Mouse (Mus musculus) limb, embryonic 10.5 days (tissue): Measurements from ENCODE around the gene Med23. TPM values are rescaled to one million over a fixed set of nuclear protein-coding genes. Genes with fewer than 3 reads are reported as not detected.

Experiments
- DNase-seq: peaks from one replicate; pipeline ENCODE4 v3.0.0-alpha.2; 2017; ENCODE audit warnings: low spot score
- H3K27ac ChIP-seq: fragments of 300-500 bp; sonication (generic); 2 replicates; pipeline ENCODE4 v1.5.1; 2016; ENCODE audit warnings: mild to moderate bottlenecking
- H3K27me3 ChIP-seq: fragments of 300-500 bp; sonication (generic); 2 replicates; pipeline ENCODE4 v1.6.1; 2016; ENCODE audit warnings: low read depth, mild to moderate bottlenecking; ENCODE audit not compliant: poor library complexity, severe bottlenecking
- H3K36me3 ChIP-seq: fragments of 300-500 bp; sonication (generic); 2 replicates; pipeline ENCODE4 v1.6.1; 2016; ENCODE audit warnings: mild to moderate bottlenecking, moderate library complexity
- H3K4me1 ChIP-seq: fragments of 300-500 bp; sonication (generic); 2 replicates; pipeline ENCODE4 v1.6.1; 2016
- H3K4me3 ChIP-seq: fragments of 300-500 bp; sonication (generic); 2 replicates; pipeline ENCODE4 v1.5.1; 2016; ENCODE audit warnings: mild to moderate bottlenecking, moderate library complexity
- H3K9me3 ChIP-seq: fragments of 300-500 bp; sonication (generic); replicated peaks from 2 replicates; pipeline ENCODE4 v1.6.1; 2016; ENCODE audit warnings: mild to moderate bottlenecking
- WGBS: fragments of 180-500 bp; shearing (Covaris S2); methylation state at CpG from one replicate; pipeline ENCODE4 v1.1.7; 2016; 5-methylcytosine and 5-hydroxymethylcytosine counted together
- polyA plus RNA-seq: library from polyadenylated mRNA; unstranded; fragments of >200 nt; fragmentation: Nextera tagmentation; extraction: Ambion mirVana; gene quantifications from 2 replicates; pipeline ENCODE4 v1.2.1, GENCODE M21; 2016

The Med23 gene
- polyA plus RNA-seq, 1 experiment from 2014 or later, result 34.7 TPM

- Histone ChIP-seq H3K4me1 (no peaks in the 10 kb centered on the region), H3K9me3 (no peaks in the 10 kb centered on the region), H3K4me3 (no peak overlapping the region), H3K27ac (no peak overlapping the region), H3K36me3 (peaks cover 99% of the 10 kb centered on the region), H3K27me3 (no peaks in the 10 kb centered on the region)
- 92% methylated on average over 8 of the region's 8 CpGs for WGBS
- DNase-seq, result no peak
These were observed 41.4 kb downstream of the Med23 start for GRCm38 (mm10) chr10:24911199-24911598.

GRCm38 (mm10) chr10:24912576-24912975, 42.8 kb downstream of the Med23 start:
- H3K36me3 ChIP-seq, result peaks cover 90% of the 10 kb centered on the region
- 95% methylated on average over 14 of the region's 14 CpGs for WGBS

GRCm38 (mm10) chr10:24915486-24915885, 45.7 kb downstream of the Med23 start:
- WGBS, result 89% methylated on average over 6 of the region's 6 CpGs
- no peak for DNase-seq
- Histone ChIP-seq H3K4me3 (no peak overlapping the region), H3K27ac (no peak overlapping the region), H3K36me3 (peaks cover 68% of the 10 kb centered on the region), H3K27me3 (no peaks in the 10 kb centered on the region), H3K4me1 (no peaks in the 10 kb centered on the region), H3K9me3 (no peaks in the 10 kb centered on the region)

More at GRCm38 (mm10) chr10:24912576-24912975, 42.8 kb downstream of the Med23 start:
- Histone ChIP-seq H3K4me3 (no peak overlapping the region), H3K4me1 (no peaks in the 10 kb centered on the region), H3K27ac (no peak overlapping the region), H3K27me3 (no peaks in the 10 kb centered on the region), H3K9me3 (no peaks in the 10 kb centered on the region)
- no peak for DNase-seq

GRCm38 (mm10) chr10:24922977-24923376, 53.2 kb downstream of the Med23 start:
- peaks cover 7% of the 10 kb centered on the region; the same call in 1 of the 2 replicates for H3K36me3 ChIP-seq
- no peaks in the 10 kb centered on the region for H3K9me3 ChIP-seq
- DNase-seq, result no peak
- no peak overlapping the region for H3K27ac ChIP-seq
- H3K4me1 ChIP-seq, result peaks cover 43% of the 10 kb centered on the region
- no peak overlapping the region for H3K4me3 ChIP-seq
- H3K27me3 ChIP-seq, result no peaks in the 10 kb centered on the region
- WGBS, result 34% methylated on average over 4 of the region's 4 CpGs

GRCm38 (mm10) chr10:24924296-24924695, 54.5 kb downstream of the Med23 start:
- DNase-seq, result no peak
- Histone ChIP-seq H3K4me1 (peaks cover 48% of the 10 kb centered on the region), H3K27me3 (no peaks in the 10 kb centered on the region), H3K27ac (no peak overlapping the region), H3K36me3 (no peaks in the 10 kb centered on the region), H3K4me3 (no peak overlapping the region), H3K9me3 (no peaks in the 10 kb centered on the region)
- WGBS, result 83% methylated on average over 3 of the region's 3 CpGs

GRCm38 (mm10) chr10:24926380-24926779, 56.6 kb downstream of the Med23 start:
- no peaks in the 10 kb centered on the region for H3K9me3 ChIP-seq
- peaks cover 48% of the 10 kb centered on the region for H3K4me1 ChIP-seq
- DNase-seq, result no peak
- peak overlapping the region; percentile 35; the same call in 1 of the 2 replicates for H3K4me3 ChIP-seq
- no peaks in the 10 kb centered on the region for H3K27me3 ChIP-seq
- no peaks in the 10 kb centered on the region for H3K36me3 ChIP-seq
- 16% methylated on average over 10 of the region's 10 CpGs for WGBS
- peak overlapping the region; percentile 59 for H3K27ac ChIP-seq

GRCm38 (mm10) chr10:24926962-24927720, 57.4 kb downstream of the Med23 start, which contains the start of gene Arg1:
Arg1 (minus strand) TSS chr10:24927484.
- peak; percentile 85 for DNase-seq
- Histone ChIP-seq H3K36me3 (no peaks in the 10 kb centered on the region), H3K27ac (peak within 1 kb of the TSS; percentile 59), H3K27me3 (no peaks in the 10 kb centered on the region), H3K4me3 (peak within 1 kb of the TSS; percentile 35), H3K9me3 (no peaks in the 10 kb centered on the region), H3K4me1 (peaks cover 48% of the 10 kb centered on the region)
- 18% methylated on average over 14 of the region's 14 CpGs for WGBS

- 10% methylated on average over 12 of the region's 12 CpGs for WGBS
- H3K4me1 ChIP-seq, result peaks cover 39% of the 10 kb centered on the region
- H3K9me3 ChIP-seq, result no peaks in the 10 kb centered on the region
- no peaks in the 10 kb centered on the region for H3K27me3 ChIP-seq
- DNase-seq, result no peak
- H3K4me3 ChIP-seq, result no peak overlapping the region
- H3K27ac ChIP-seq, result peak overlapping the region; percentile 44; the same call in 1 of the 2 replicates
- H3K36me3 ChIP-seq, result no peaks in the 10 kb centered on the region
These were observed 58.3 kb downstream of the Med23 start for GRCm38 (mm10) chr10:24928072-24928471.

- 88% methylated on average over 6 of the region's 6 CpGs for WGBS
- no peak overlapping the region for H3K27ac ChIP-seq
These were observed 60.4 kb downstream of the Med23 start for GRCm38 (mm10) chr10:24930143-24930542.

GRCm38 (mm10) chr10:24947871-24948270, 78.1 kb downstream of the Med23 start:
- 86% methylated on average over 3 of the region's 3 CpGs for WGBS
- Histone ChIP-seq H3K27me3 (no peaks in the 10 kb centered on the region), H3K4me3 (no peak overlapping the region), H3K27ac (no peak overlapping the region), H3K36me3 (no peaks in the 10 kb centered on the region), H3K4me1 (peaks cover 11% of the 10 kb centered on the region), H3K9me3 (no peaks in the 10 kb centered on the region)
- no peak for DNase-seq

More at GRCm38 (mm10) chr10:24930143-24930542, 60.4 kb downstream of the Med23 start:
- H3K27me3 ChIP-seq, result no peaks in the 10 kb centered on the region
- DNase-seq, result no peak
- peaks cover 27% of the 10 kb centered on the region for H3K4me1 ChIP-seq
- no peak overlapping the region for H3K4me3 ChIP-seq
- H3K36me3 ChIP-seq, result no peaks in the 10 kb centered on the region
- H3K9me3 ChIP-seq, result no peaks in the 10 kb centered on the region

- 75% methylated on average over 8 of the region's 8 CpGs for WGBS
- H3K4me1 ChIP-seq, result peaks cover 11% of the 10 kb centered on the region
- H3K27me3 ChIP-seq, result no peaks in the 10 kb centered on the region
- DNase-seq, result no peak
- no peak overlapping the region for H3K27ac ChIP-seq
- H3K9me3 ChIP-seq, result no peaks in the 10 kb centered on the region
- H3K36me3 ChIP-seq, result no peaks in the 10 kb centered on the region
- no peak overlapping the region for H3K4me3 ChIP-seq
These were observed 78.5 kb downstream of the Med23 start for GRCm38 (mm10) chr10:24948278-24948677.

- DNase-seq, result no peak
- H3K27me3 ChIP-seq, result no peaks in the 10 kb centered on the region
- 83% methylated on average over 4 of the region's 4 CpGs for WGBS
- no peak overlapping the region for H3K4me3 ChIP-seq
- H3K36me3 ChIP-seq, result no peaks in the 10 kb centered on the region
- H3K4me1 ChIP-seq, result peaks cover 11% of the 10 kb centered on the region
- no peak overlapping the region for H3K27ac ChIP-seq
- H3K9me3 ChIP-seq, result no peaks in the 10 kb centered on the region
These were observed 80.4 kb downstream of the Med23 start for GRCm38 (mm10) chr10:24950223-24950622.

- H3K9me3 ChIP-seq, result no peaks in the 10 kb centered on the region
- H3K4me1 ChIP-seq, result peaks cover 11% of the 10 kb centered on the region
- no peak overlapping the region for H3K27ac ChIP-seq
- WGBS, result 88% methylated on average over 8 of the region's 8 CpGs
- H3K27me3 ChIP-seq, result no peaks in the 10 kb centered on the region
- no peaks in the 10 kb centered on the region for H3K36me3 ChIP-seq
- no peak for DNase-seq
- H3K4me3 ChIP-seq, result no peak overlapping the region
These were observed 81.8 kb downstream of the Med23 start for GRCm38 (mm10) chr10:24951575-24951974.
